Mouse (Mus musculus) natural killer cell, adult 2 months (primary cell): ENCODE results near the gene Gps2.

Experiments
- DNase-seq, 2 experiments: peaks; one replicate each; pipeline ENCODE4 v3.0.0; 2022; ENCODE audit warnings: low spot score in 2 of 2

Gene Gps2

GRCm38 (mm10) chr11:69913554-69914371, at the start of gene Gps2:
Gene Gps2, plus strand, starts transcription at chr11:69913888.
- peak; percentile 85 to 88 for DNase-seq

GRCm38 (mm10) chr11:69864138-69864860, 49.4 kb upstream of the Gps2 start:
- DNase-seq = no peak

GRCm38 (mm10) chr11:69865561-69865960, 48.1 kb upstream of the Gps2 start:
- DNase-seq = no peak

- DNase-seq = no peak
Measured at GRCm38 (mm10) chr11:69867335-69867734, 46.4 kb upstream of the Gps2 start.

GRCm38 (mm10) chr11:69870289-69871069, 43.2 kb upstream of the Gps2 start:
- DNase-seq = no peak

- DNase-seq = no peak
Measured at GRCm38 (mm10) chr11:69871822-69872221, 41.9 kb upstream of the Gps2 start.

GRCm38 (mm10) chr11:69872451-69872850, 41.2 kb upstream of the Gps2 start:
- no peak for DNase-seq

- no peak for DNase-seq
Measured at GRCm38 (mm10) chr11:69876186-69876585, 37.5 kb upstream of the Gps2 start.

GRCm38 (mm10) chr11:69876867-69877266, 36.8 kb upstream of the Gps2 start:
- peak; percentile 84 to 90 for DNase-seq

GRCm38 (mm10) chr11:69877878-69878277, 35.8 kb upstream of the Gps2 start, which contains the start of gene Tmem95:
Gene Tmem95, minus strand, starts transcription at chr11:69878018.
- no peak for DNase-seq

- DNase-seq = no peak
Measured at GRCm38 (mm10) chr11:69878399-69878798, 35.3 kb upstream of the Gps2 start.

- DNase-seq = no peak
Measured at GRCm38 (mm10) chr11:69878952-69879351, 34.7 kb upstream of the Gps2 start.

GRCm38 (mm10) chr11:69879711-69880110, 34.0 kb upstream of the Gps2 start:
- DNase-seq = no peak

GRCm38 (mm10) chr11:69880506-69880852, 33.2 kb upstream of the Gps2 start:
- peak; percentile 80 to 82 for DNase-seq

- DNase-seq = peak; percentile 89 to 93
Measured at GRCm38 (mm10) chr11:69880853-69881603, 32.7 kb upstream of the Gps2 start, which contains the start of gene Kctd11. Gene Kctd11, minus strand, starts transcription at chr11:69881406.

- DNase-seq = no peak
Measured at GRCm38 (mm10) chr11:69881787-69882670, 31.7 kb upstream of the Gps2 start.

GRCm38 (mm10) chr11:69883066-69883465, 30.6 kb upstream of the Gps2 start:
- DNase-seq = peak; percentile 62 to 72

- DNase-seq = no peak
Measured at GRCm38 (mm10) chr11:69883527-69884151, 30.0 kb upstream of the Gps2 start.

- no peak for DNase-seq
Measured at GRCm38 (mm10) chr11:69884240-69884639, 29.4 kb upstream of the Gps2 start.

- DNase-seq = no peak
Measured at GRCm38 (mm10) chr11:69884663-69885062, 29.0 kb upstream of the Gps2 start.
